Mouse (Mus musculus) lung, adult 2 months (tissue): ENCODE measurements at regions not wholly inside any gene's neighbourhood (a gene's known extent, or its start where the extent isn't known, plus 50 kb on each side); places are given as distances from the start of the nearest gene placed in this dataset.

Experiments
- DNase-seq: peaks from one replicate; pipeline ENCODE4 v3.0.0; 2022
- H3K4me1 ChIP-seq: fragments of 200-500 bp; 2 replicates; pipeline ENCODE4 v1.6.1; 2011; ENCODE audit warnings: low read length; ENCODE audit not compliant: control insufficient read depth, insufficient read depth
- H3K4me3 ChIP-seq: fragments of 200-500 bp; replicated peaks from 2 replicates; pipeline ENCODE3; 2011; ENCODE audit warnings: low read depth, mild to moderate bottlenecking, control low read depth, low read length; ENCODE audit errors: extremely low read depth
- CTCF ChIP-seq: fragments of 200-500 bp; IDR thresholded peaks from 2 replicates; pipeline ENCODE4 v1.5.1; 2011; ENCODE audit warnings: mild to moderate bottlenecking, low read length, control low read depth; ENCODE audit not compliant: insufficient read depth
- POLR2A ChIP-seq: fragments of 200-500 bp; IDR thresholded peaks from 2 replicates; pipeline ENCODE4 v1.6.1; 2011; ENCODE audit warnings: low read depth, mild to moderate bottlenecking, control low read depth, low read length, borderline replicate concordance; ENCODE audit errors: extremely low read depth
- WGBS: fragments of 180-500 bp; shearing (Covaris S2); methylation state at CpG from one replicate; pipeline ENCODE4 v1.1.7; 2018; 5-methylcytosine and 5-hydroxymethylcytosine counted together

- no peak overlapping the region for H3K4me3 ChIP-seq
- H3K4me1 ChIP-seq: peaks cover 3% of the 10 kb centered on the region; the same call in 1 of the 2 replicates
- TF ChIP-seq POLR2A (no peak), CTCF (no peak)
- DNase-seq: no peak
- 45% methylated on average over 5 of the region's 5 CpGs for WGBS
These were observed 126.1 kb upstream of the Arntl start for GRCm38 (mm10) chr7:113081120-113081519.

GRCm38 (mm10) chr7:113084930-113085625 lies 122.2 kb upstream of the Arntl start:
- 51% methylated on average over 8 of the region's 8 CpGs for WGBS
- no peak overlapping the region for H3K4me3 ChIP-seq
- peaks cover 3% of the 10 kb centered on the region; the same call in 1 of the 2 replicates for H3K4me1 ChIP-seq
- no peak for DNase-seq
- no peak for TF ChIP-seq CTCF
- TF ChIP-seq POLR2A: no peak

GRCm38 (mm10) chr7:113086158-113086557 lies 121.1 kb upstream of the Arntl start:
- Histone ChIP-seq H3K4me1 (peaks cover 3% of the 10 kb centered on the region; the same call in 1 of the 2 replicates), H3K4me3 (no peak overlapping the region)
- no peak for DNase-seq
- no peak for TF ChIP-seq CTCF
- no peak for TF ChIP-seq POLR2A
- 71% methylated on average over 1 of the region's 1 CpGs for WGBS

- 70% methylated on average over 5 of the region's 5 CpGs for WGBS
- H3K4me3 ChIP-seq: no peak overlapping the region
- peaks cover 3% of the 10 kb centered on the region; the same call in 1 of the 2 replicates for H3K4me1 ChIP-seq
- no peak for DNase-seq
- TF ChIP-seq POLR2A: no peak
- no peak for TF ChIP-seq CTCF
These were observed 119.6 kb upstream of the Arntl start for GRCm38 (mm10) chr7:113087646-113088045.

GRCm38 (mm10) chr7:113089044-113089443 lies 118.2 kb upstream of the Arntl start:
- no peak overlapping the region for H3K4me3 ChIP-seq
- TF ChIP-seq POLR2A (no peak), CTCF (no peak)
- DNase-seq: no peak
- peaks cover 3% of the 10 kb centered on the region; the same call in 1 of the 2 replicates for H3K4me1 ChIP-seq
- WGBS: 74% methylated on average over 4 of the region's 4 CpGs

GRCm38 (mm10) chr7:113093931-113094330 lies 113.3 kb upstream of the Arntl start:
- WGBS: 54% methylated on average over 5 of the region's 5 CpGs
- Histone ChIP-seq H3K4me1 (no peaks in the 10 kb centered on the region), H3K4me3 (no peak overlapping the region)
- DNase-seq: no peak
- TF ChIP-seq CTCF (no peak), POLR2A (no peak)

- Histone ChIP-seq H3K4me1 (no peaks in the 10 kb centered on the region), H3K4me3 (no peak overlapping the region)
- no peak for DNase-seq
- 79% methylated on average over 3 of the region's 3 CpGs for WGBS
- TF ChIP-seq CTCF (no peak), POLR2A (no peak)
These were observed 112.2 kb upstream of the Arntl start for GRCm38 (mm10) chr7:113095092-113095491.

- TF ChIP-seq CTCF (no peak), POLR2A (no peak)
- H3K4me3 ChIP-seq: no peak overlapping the region
- no peaks in the 10 kb centered on the region for H3K4me1 ChIP-seq
- no peak for DNase-seq
- 89% methylated on average over 7 of the region's 7 CpGs for WGBS
These were observed 103.0 kb upstream of the Arntl start for GRCm38 (mm10) chr7:113104265-113104664.

- 57% methylated on average over 1 of the region's 1 CpGs for WGBS
- DNase-seq: no peak
- H3K4me3 ChIP-seq: no peak overlapping the region
- no peaks in the 10 kb centered on the region for H3K4me1 ChIP-seq
- TF ChIP-seq CTCF: no peak
- TF ChIP-seq POLR2A: no peak
These were observed 101.9 kb upstream of the Arntl start for GRCm38 (mm10) chr7:113105359-113105758.

- no peak overlapping the region for H3K4me3 ChIP-seq
- TF ChIP-seq POLR2A (no peak), CTCF (no peak)
- DNase-seq: no peak
- H3K4me1 ChIP-seq: no peaks in the 10 kb centered on the region
- WGBS: 91% methylated on average over 7 of the region's 7 CpGs
These were observed 100.5 kb upstream of the Arntl start for GRCm38 (mm10) chr7:113106731-113107130.
